Mouse (Mus musculus) layer of hippocampus, adult 8-10 months (tissue): Measurements from ENCODE around the gene Myd88. TPM values are rescaled to one million over a fixed set of nuclear protein-coding genes. Genes with fewer than 3 reads are reported as not detected.

Experiments
- DNase-seq, 2 experiments: peaks; one replicate each; pipeline ENCODE4 v3.0.0; 2022; ENCODE audit warnings: low spot score in 2 of 2
- total RNA-seq, 4 experiments: library from RNA; stranded (reverse); gene quantifications; 2 replicates each; pipeline ENCODE4 v1.2.4; 2022

Myd88 gene
- total RNA-seq, 4 experiments from 2014 or later: 5.7 to 11.3 (median 8.1) TPM

DNA sequence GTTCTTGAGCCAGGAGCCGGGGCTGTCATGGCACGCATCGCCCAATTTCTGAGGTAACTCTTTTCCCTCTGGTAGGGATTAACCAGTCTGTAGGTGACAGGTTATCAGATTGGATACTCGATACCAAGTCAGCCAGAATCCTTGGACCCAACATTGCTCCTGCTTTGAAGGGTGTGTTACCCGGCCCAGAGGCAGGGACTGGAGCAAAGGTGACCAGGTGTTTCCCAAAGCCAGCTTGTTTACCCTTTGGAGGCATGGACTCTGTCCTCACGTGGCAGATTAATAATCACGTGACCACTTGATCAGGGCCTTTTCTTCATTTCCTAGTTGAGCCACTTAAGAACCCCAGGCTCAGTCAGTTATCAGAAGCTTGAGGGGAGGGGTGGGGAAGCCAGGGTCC lies 1.5 kb upstream of the Myd88 start:
- no peak for DNase-seq

DNA sequence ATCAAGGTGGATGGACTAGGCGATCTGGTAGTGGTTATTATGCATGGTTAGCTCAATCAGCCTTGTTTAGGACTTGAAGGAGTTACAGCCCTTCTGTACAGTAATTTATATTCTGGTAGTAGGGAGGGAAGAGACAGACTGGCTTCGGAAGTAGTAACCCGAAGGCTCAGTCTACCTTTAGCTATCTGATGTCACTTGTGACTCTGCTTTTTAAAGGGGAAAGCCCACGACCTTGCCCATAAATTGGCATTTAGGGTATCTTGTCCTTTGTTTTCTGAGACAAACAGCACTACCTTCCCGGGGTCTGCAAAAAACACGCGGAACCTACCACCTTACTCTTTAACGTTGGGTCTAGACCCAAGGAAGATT lies 1.0 kb downstream of the Myd88 start:
- no peak for DNase-seq

DNA sequence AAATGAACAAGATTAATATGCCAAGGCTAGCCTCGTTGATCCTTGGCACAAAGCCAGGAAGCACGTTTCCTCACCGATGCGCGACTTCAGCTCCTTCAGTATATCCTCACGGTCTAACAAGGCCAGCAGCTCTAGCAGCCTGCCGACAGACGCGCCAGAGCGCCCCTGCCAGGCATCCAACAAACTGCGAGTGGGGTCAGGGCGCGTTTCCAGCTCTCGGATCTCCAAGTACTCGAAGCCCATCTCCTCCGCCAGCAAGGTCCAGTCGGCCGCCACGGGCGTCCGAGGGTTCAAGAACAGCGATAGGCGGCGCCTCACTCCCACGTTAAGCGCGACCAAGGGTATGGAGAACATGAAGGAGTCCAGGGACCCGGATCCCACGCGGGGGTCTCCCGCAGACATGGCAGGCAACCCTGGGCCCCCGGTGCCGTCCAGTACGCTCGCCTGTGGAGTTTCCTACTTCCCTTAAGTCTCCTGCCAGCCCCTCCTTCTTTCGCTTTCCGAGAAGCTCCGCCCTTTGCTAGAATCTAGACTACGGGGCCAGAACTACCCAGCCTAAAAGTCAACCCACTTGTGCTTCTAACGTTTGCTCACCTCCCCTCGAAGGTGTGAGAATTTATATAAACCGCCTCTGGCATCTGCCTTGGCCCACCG lies 1.5 kb downstream of the Myd88 start, which contains the start of gene Acaa1a:
Acaa1a (plus strand) TSS at position 119 of the 654 bp plus-strand sequence.
- peak in 1 of 2 experiments; percentile 52 for DNase-seq

DNA sequence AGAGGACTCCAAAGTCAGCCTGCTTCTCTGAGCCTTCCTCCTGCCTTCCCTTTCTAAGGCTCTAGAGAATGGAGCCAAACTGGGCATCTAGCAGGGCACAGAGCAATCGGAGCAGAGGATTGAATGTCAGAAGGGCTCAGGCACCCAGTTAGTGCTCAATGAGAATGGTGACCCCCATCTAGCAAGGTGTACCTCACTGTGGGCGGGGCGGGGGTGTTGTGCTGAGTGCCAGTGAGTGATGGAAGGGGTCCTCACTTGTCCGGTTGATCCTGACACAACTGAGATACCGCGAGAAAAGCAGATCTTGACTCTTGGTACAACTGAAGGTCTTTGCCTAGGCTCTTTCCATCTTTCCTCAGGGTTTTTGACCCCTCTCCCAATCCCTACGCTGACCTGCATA lies 2.1 kb downstream of the Myd88 start:
- no peak for DNase-seq

DNA sequence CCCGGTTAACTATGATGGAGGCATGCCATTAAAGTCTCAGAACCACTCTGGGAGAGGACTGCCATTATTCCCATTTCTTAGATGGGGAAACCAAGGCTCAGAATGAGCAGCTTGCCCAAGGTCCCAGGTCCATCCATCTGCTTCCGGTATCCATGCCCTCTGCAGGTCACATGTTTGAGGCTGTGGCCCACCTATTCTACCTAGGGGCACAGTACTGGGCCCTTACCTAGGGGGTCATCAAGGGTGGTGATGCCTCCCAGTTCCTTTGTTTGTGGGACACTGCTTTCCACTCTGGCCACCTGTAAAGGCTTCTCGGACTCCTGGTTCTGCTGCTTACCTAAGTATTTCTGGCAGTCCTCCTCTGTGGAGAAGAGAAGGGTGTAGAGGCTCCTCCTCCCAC lies 2.9 kb downstream of the Myd88 start:
- DNase-seq: no peak

DNA sequence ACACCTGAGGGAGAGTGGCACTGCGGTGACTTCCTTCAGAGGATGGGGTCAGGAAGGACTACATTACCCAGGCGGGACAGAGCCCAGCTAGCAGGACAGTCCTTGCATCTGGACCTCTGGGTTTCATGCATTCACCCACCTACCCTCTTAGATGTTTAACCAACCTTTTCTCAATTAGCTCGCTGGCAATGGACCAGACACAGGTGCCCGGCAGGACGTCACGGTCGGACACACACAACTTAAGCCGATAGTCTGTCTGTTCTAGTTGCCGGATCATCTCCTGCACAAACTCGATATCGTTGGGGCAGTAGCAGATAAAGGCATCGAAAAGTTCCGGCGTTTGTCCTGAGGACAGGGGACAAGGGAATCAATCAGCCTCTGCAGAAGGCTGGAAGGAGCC lies 3.4 kb downstream of the Myd88 start:
- no peak for DNase-seq

DNA sequence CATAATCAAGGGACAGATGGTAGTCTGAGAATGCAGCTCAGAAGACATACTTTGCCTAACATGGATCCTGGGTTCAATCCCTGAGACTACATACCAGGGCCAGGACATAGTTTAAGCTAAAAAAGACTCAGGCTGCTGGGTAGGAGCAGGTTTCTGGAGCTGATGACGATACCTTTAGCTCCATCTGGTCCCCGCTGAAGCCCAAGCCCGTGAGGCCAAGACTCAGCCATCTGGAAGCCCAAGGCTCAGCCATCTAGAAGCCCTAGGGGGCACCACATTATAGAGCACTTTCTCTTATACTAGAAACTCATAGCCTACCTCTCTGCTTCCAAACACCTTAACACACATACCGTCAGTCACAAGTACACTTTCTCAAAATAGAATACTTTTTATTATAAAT lies 5.6 kb downstream of the Myd88 start:
- no peak for DNase-seq

DNA sequence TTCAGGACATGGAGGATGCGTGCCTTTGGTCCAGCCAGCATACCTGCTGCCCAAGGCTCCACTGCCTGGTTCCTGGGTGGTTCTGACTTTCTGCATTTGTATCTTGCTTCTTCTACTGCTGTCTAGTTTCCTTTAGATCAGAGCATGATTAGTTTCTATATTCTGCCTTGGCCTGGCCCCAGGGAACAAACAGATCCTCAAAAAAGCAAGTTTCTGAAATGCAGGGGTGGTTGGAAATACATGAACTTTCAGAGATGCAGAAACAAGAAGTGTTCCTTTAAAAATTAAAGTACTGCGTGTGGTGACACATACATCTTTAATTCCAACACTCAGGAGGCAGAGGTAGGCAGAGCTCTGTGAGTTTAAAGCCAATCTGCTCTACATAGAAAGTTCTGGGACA lies 6.4 kb downstream of the Myd88 start:
- DNase-seq: no peak

DNA sequence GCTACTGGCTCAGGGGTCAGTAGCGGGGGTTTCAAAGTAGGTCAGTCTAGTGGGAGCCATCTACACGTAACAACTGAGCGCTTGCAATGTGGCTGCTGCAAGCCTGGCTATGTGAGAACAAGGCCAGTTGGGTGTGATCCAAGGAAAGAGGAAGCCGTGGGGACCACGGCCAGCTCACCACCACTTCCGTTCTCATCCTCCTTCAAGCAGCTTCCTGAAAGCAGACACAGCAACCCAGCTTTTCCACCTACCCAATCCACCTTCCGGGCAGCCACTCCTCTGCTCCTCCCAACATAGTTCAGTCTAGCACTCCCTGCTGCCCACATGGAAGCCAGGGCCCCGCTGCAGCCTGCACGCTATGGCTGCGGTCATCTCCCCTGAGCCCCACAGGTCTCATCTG lies 6.9 kb downstream of the Myd88 start:
- no peak for DNase-seq

DNA sequence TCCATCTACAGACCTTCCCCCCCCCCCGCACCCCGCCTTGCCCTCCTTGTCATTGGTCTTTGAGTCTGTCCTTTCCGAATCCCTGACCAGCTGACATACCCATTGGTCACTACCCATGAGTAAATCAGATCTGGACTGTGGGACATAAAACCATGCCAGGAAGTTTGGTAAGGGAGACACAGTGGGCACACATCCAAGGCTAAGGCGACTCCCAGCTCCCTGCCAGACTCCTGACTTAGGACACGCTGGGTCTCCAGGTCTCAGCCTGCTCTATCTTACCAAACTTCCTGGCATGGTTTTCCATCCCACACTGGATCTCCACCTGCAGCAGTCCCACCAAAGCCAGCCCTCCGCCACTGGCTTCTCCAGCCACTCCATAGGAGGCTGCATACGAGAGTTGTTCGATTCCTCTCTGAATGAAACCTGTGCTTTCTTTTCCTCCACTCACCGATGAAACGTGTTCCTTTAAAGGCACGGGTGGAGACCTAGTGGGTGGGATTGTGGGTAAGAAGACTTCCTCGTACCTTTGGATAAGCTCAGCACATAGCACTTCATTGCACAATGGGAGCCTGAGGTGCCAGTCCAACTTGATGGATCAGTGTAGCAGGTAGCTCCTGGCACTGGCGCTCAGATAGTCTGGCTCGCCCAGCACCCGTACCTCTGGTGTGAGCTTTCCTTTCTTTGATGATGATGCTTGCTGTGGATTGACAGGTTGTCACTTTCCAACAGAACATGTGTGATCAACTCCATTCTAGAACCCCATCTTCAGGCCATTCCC lies 10.8 kb downstream of the Myd88 start:
- no peak for DNase-seq

DNA sequence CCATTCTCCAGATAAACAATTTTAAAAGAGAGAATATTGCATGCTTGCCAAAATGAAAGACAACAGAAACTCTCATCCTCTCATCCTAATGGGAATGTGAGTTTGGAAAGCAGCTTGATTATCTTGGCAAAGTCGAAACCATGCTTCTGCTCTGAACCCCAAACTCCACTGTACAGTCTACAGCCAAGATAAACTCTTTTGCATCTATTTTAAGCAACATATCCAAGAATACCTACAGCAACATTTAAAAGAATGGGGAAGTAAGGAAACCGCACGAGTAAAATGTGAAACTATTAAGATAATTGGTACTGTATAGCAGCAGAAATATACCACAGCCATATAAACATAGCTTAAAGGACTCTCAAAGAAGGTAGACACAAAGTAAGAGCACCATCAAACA lies 12.7 kb downstream of the Myd88 start:
- DNase-seq: no peak

DNA sequence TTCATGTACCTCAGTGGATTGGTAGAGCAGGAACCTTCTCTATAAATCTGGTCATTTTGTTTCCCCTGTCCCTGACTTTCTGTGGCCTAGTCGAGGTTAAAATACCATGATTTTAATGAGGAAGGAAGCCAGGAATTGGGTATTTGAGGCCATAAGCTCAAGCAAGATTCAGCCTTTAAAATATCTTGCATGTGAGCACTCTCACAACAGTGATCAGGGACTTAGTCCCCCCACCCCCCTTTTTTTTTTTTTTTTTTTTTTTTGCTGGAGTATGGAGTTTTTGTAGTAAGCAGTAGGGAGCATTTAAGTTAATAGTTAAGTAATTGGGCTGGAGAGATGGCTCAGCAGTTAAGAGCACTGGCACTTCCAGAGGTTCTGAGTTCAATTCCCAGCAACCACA lies 17.1 kb downstream of the Myd88 start:
- no peak for DNase-seq

DNA sequence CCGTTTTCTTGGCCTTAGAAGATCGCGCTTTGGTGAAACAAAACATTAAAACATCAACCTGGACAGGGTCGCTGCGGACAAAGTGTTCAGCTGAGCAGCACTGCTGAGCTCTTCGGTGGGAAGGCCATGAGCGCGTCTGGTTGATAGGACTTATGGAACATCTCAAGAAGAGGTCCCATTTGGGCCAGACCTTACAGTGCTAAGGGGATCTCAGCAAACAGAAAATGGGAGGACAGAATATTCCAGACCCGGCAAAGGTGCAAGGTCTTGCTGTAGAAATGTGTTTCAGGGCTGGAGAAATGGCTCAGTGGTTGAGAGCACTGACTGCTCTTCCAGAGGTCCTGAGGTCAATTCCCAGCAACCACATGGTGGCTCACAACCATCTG lies 18.0 kb downstream of the Myd88 start:
- no peak for DNase-seq

DNA sequence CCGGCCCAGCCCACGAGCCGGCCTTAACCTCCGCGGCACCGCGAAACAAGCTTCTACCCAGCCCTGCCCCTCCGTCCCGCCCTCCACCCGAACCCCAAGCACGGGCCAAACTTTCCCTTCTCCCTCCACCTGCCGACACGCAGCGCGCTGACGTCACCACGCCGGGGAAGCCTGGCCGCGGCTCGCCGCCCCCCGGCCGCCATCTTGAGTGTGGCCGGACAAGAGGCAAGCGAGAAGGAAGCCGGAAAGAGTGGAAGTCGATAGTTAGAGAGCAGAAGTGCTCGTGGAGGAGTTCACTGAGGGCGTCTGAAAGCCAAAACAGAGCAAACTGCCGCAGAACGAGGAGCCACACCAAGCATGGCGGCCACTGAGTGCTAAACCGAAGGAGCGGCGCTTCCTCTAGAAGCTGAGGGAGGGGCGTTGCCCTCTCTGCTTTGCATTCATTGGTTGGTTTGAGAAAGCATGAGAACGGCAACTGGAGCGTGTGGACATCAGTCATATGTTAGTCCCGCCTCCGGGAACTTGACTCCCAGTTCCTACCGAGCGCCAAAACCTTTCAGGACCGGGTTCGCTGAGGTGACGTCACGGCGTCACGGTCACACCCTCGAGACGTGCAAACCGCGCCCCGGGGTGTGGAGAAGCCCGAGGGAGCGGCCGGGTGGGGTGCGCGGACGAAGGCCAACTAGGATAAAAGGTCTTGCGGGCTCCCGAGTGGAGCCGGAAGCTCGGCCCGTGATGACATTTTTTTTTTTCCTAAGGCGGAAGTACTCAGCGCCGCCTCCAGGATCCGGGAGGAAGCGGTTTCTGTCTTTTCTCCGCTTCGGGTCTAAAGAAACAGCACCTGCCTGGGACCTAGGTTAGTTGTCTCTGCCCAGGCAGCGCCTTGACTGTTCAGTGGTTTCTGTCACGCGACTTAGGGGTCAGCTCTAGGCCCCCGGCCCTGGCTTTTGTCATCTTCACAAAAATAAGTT lies 18.6 kb downstream of the Myd88 start, which contains the start of gene Oxsr1:
Oxsr1 (minus strand) TSS at position 139 of the 971 bp plus-strand sequence.
- DNase-seq: peak; percentile 99 to 100

DNA sequence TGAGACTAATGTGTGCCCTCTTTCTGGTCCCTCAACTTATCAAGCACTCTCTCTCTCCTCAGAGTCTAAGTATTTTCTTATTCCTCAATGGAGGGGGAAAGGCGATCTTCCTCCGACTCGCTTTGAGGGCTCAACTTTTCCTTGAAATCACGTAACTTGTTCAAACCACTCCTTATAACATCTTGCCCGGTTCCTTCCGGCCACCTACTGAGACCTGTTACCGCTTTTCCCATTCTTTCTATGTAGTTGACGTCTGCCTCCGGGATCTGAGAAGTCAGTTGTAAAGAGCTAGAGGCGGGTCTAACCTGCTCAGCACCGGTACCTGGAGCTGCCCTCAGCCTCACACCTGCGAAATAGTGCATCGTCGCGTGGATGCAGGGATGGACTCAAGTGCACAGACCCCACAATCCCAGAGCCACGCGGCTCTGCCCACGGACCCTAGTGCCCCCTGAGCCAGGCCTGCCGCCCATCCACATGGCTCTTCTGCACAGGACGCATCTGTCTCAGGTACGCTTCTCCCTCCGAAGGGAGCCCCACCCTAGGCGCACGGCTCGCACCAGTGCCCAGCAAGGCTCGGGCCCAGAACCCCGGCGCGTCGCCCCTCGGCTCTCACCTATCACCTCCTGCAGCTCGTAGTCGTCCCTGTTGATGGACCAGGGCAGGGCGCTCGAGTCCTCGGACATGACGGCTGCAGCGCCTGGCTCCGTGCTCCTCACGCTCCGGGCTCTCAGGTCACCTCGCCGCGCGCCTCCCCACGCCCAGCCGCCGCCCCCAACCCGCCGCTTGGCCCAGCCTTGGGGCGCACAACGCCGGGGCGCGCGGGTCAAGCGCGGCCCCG lies 19.6 kb downstream of the Myd88 start:
- DNase-seq: no peak

DNA sequence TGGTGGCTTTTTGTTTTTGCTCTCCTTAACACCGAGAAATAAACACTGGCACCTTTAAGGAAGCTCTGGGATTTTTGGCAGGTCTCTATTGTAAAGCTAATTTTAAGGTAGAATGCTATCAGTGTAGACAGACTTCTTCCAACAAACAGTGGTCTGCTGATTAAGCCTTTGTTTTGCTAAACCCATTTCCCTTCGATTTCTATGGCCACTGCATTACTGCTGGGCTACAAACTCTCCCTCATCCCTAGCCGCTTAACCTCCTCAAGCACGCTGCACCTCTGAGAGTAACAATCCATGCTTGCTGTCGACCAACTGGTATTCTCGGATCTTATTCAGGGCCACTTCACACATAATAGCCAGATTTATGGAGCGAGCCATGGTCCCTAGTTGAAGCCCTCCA lies 20.3 kb downstream of the Myd88 start:
- DNase-seq: no peak

DNA sequence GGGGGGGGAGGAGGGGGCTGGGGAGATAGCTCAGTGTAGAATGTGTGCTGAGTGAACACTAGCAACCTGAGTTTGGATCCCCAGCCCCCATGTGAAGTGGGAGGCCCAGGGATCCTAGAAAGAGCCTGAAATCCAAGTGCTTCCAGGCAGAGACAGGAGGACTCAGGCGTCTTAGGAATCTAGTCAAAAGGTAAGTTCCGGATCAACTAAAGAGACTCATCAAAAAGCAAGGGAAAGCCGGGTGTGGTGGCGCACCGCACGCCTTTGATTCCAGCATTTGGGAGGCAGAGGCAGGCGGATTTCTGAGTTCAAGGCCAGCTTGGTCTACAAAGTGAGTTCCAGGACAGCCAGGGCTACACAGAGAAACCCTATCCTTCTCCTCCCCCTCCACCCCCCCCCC lies 20.8 kb downstream of the Myd88 start:
- DNase-seq: no peak

DNA sequence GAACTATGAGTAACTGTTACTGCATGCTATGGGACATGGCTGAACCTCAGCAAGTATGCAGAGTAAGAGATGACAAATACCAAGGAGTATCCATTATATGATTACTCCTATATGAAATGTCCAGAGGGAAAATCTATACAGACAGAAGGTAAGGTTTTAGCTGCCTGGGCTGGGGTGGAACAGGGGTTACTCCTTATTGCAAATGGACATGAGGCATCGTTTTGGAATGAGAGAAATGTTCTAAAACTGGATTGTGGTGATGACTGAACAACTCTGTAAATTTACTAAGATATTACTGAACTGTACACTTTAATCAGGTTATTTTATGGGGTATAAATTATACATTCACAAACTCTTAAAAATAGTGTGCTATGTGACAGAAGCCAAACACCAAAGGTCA lies 22.3 kb downstream of the Myd88 start:
- no peak for DNase-seq

DNA sequence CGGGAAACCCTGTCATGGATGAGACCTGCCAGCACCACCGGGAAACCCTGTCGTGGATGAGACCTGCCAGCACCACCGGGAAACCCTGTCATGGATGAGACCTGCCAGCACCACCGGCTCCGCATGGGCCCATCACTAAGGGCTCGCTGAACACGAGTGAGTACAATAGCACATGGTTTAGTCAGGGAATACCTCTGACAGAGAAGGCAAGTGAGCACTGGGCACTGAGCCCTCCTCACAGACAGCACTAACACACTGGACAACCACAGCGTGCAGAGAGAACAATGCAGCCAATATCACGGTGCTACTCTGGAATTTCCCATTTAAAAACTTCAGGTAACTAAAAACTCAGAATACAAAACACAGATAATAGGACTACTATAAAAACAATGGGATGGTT lies 28.1 kb downstream of the Myd88 start:
- no peak for DNase-seq

DNA sequence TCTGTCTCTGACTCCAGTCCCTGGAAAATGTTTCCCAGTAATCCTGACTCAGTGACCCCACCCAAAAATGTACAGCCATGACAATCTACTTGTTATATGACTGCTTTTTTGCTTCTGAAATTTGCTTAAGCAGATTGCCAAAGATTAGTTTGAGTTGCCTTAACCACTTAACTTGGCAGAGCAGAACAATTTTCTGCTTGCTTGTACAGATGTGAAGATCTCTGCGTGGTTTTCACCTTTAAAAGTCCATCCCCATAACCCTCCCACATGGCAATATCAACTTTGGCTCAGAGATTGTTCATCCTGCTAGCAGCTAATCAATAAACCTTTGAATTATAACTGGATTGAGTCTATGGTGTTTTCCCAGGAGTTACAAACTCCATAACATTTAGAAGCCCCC lies 32.1 kb downstream of the Myd88 start:
- DNase-seq: no peak

DNA sequence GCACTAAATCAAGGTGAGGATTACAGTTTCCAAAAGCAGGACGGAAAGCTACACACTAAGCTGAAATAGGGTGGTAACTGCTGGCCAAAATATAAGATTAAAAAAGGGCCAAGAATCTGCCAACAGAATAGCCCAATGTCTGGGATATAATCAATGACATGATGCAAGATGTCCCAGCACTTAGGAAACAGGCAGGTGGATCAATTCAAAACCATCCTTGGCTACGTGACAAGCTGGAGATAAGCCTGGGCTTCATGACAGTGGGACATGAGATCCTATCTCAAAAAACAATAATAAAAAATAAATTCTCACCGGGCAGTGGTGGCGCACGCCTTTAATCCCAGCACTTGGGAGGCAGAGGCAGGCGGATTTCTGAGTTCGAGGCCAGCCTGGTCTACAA lies 35.3 kb downstream of the Myd88 start:
- DNase-seq: no peak
